Mouse (Mus musculus) midbrain, postnatal 0 days (tissue): ENCODE measurements around the gene Rtl6. TPM values are rescaled to one million over a fixed set of nuclear protein-coding genes. Genes with fewer than 3 reads are reported as not detected.
A peak's percentile ranks its signal among the peaks of the same experiment; 100 is the strongest.

Experiments
- ATAC-seq: fragments of 200-750 bp; cut with Nextera tagmentation; 2 replicates; pipeline ENCODE4 v1.8.0; 2017; ENCODE audit warnings: moderate number of reproducible peaks, mild to moderate bottlenecking, moderate TSS enrichment, moderate library complexity; ENCODE audit not compliant: low FRiP score
- DNase-seq: peaks from one replicate; pipeline ENCODE4 v3.0.0-alpha.2; 2015; ENCODE audit warnings: low spot score
- H3K27ac ChIP-seq: fragments of 300-500 bp; sonication (generic); 2 replicates; pipeline ENCODE4 v1.5.1; 2014; ENCODE audit warnings: low read depth, mild to moderate bottlenecking, low read length, mixed read lengths
- H3K27me3 ChIP-seq: fragments of 300-500 bp; sonication (generic); 2 replicates; pipeline ENCODE4 v1.6.1; 2014; ENCODE audit warnings: low read length, control low read depth, mixed read lengths; ENCODE audit not compliant: insufficient read depth
- H3K36me3 ChIP-seq: fragments of 300-500 bp; sonication (generic); 2 replicates; pipeline ENCODE4 v1.6.1; 2014; ENCODE audit warnings: low read length, control low read depth, mixed read lengths; ENCODE audit not compliant: insufficient read depth
- H3K4me1 ChIP-seq: fragments of 300-500 bp; sonication (generic); 2 replicates; pipeline ENCODE4 v1.6.1; 2014; ENCODE audit warnings: mild to moderate bottlenecking, control low read depth, antibody characterized with exemption, low read length, mixed read lengths; ENCODE audit not compliant: insufficient read depth
- H3K4me2 ChIP-seq: fragments of 300-500 bp; sonication (generic); 2 replicates; pipeline ENCODE4 v1.6.1; 2014; ENCODE audit warnings: low read depth, mild to moderate bottlenecking, low read length, mixed read lengths; ENCODE audit not compliant: poor library complexity, severe bottlenecking
- H3K4me3 ChIP-seq: fragments of 300-500 bp; sonication (generic); 2 replicates; pipeline ENCODE4 v1.5.1; 2014; ENCODE audit warnings: low read depth, mild to moderate bottlenecking, low read length, moderate library complexity
- H3K9ac ChIP-seq: fragments of 300-500 bp; sonication (generic); replicated peaks from 2 replicates; pipeline ENCODE4 v1.6.1; 2014; ENCODE audit warnings: mild to moderate bottlenecking, low read length, moderate library complexity, mixed read lengths; ENCODE audit not compliant: poor library complexity, severe bottlenecking
- H3K9me3 ChIP-seq: fragments of 300-500 bp; sonication (generic); 2 replicates; pipeline ENCODE4 v1.6.1; 2016; ENCODE audit warnings: low read length, control low read depth
- CTCF ChIP-seq: IDR thresholded peaks from 2 replicates; pipeline ENCODE4 v1.5.1; 2016; ENCODE audit warnings: antibody characterized with exemption, mild to moderate bottlenecking
- WGBS: fragments of 180-500 bp; shearing (Covaris S2); extraction: QIAGEN DNeasy Blood & Tissue Kit; methylation state at CpG from one replicate; pipeline ENCODE4 v1.1.7; 2014; 5-methylcytosine and 5-hydroxymethylcytosine counted together
- polyA plus RNA-seq: library from polyadenylated mRNA; unstranded; fragments of >200 nt; fragmentation: Nextera tagmentation; extraction: Ambion mirVana; gene quantifications from 2 replicates; pipeline ENCODE4 v1.2.1, GENCODE M21; 2015
- total RNA-seq: library from RNA; depleted of rRNA; stranded (reverse); fragments of >200 nt; gene quantifications from 2 replicates; pipeline ENCODE4 v1.2.3, GENCODE M21; 2014

Gene Rtl6
- total and polyA plus RNA-seq, 2 experiments from 2014 or later, result 52.9 to 85.5 TPM

- WGBS, result 59% methylated on average over 4 of the region's 4 CpGs
- Histone ChIP-seq H3K9ac (no peak overlapping the region), H3K4me3 (no peak overlapping the region), H3K9me3 (no peaks in the 10 kb centered on the region), H3K4me2 (no peak overlapping the region), H3K27ac (no peak overlapping the region), H3K36me3 (no peaks in the 10 kb centered on the region), H3K27me3 (no peaks in the 10 kb centered on the region), H3K4me1 (peaks cover 7% of the 10 kb centered on the region)
- no peak for TF ChIP-seq CTCF
- ATAC-seq, result no peak
- no peak for DNase-seq
These were observed 36.1 kb downstream of the Rtl6 start for GRCm38 (mm10) chr15:84521486-84521885.

- H3K27ac ChIP-seq, result no peak overlapping the region
- DNase-seq (peak; percentile 44), ATAC-seq (no peak)
- no peaks in the 10 kb centered on the region for H3K27me3 ChIP-seq
- H3K9me3 ChIP-seq, result no peaks in the 10 kb centered on the region
- H3K4me2 ChIP-seq, result no peak overlapping the region
- TF ChIP-seq CTCF, result no peak
- no peaks in the 10 kb centered on the region for H3K36me3 ChIP-seq
- no peak overlapping the region for H3K9ac ChIP-seq
- no peak overlapping the region for H3K4me3 ChIP-seq
- H3K4me1 ChIP-seq, result peaks cover 7% of the 10 kb centered on the region
- WGBS, result 41% methylated on average over 8 of the region's 8 CpGs
These were observed 39.1 kb downstream of the Rtl6 start for GRCm38 (mm10) chr15:84518540-84518939.

- Histone ChIP-seq H3K9me3 (no peaks in the 10 kb centered on the region), H3K4me1 (peaks cover 18% of the 10 kb centered on the region; the same call in 1 of the 2 replicates), H3K4me3 (no peak overlapping the region), H3K27me3 (no peaks in the 10 kb centered on the region), H3K9ac (no peak overlapping the region), H3K36me3 (no peaks in the 10 kb centered on the region), H3K4me2 (no peak overlapping the region), H3K27ac (no peak overlapping the region)
- 30% methylated on average over 5 of the region's 5 CpGs for WGBS
- no peak for TF ChIP-seq CTCF
- no peak for DNase-seq
- no peak for ATAC-seq
These were observed 44.9 kb downstream of the Rtl6 start for GRCm38 (mm10) chr15:84512626-84513296.

- DNase-seq (no peak), ATAC-seq (no peak)
- Histone ChIP-seq H3K4me2 (no peak overlapping the region), H3K4me1 (peaks cover 16% of the 10 kb centered on the region; the same call in 1 of the 2 replicates), H3K9ac (no peak overlapping the region), H3K27me3 (no peaks in the 10 kb centered on the region), H3K4me3 (no peak overlapping the region), H3K9me3 (no peaks in the 10 kb centered on the region), H3K36me3 (no peaks in the 10 kb centered on the region), H3K27ac (no peak overlapping the region)
- 58% methylated on average over 16 of the region's 16 CpGs for WGBS
- TF ChIP-seq CTCF, result no peak
These were observed 47.6 kb downstream of the Rtl6 start for GRCm38 (mm10) chr15:84509981-84510380.

GRCm38 (mm10) chr15:84509161-84509560 lies 48.5 kb downstream of the Rtl6 start:
- H3K4me3 ChIP-seq, result no peak overlapping the region
- no peaks in the 10 kb centered on the region for H3K36me3 ChIP-seq
- no peaks in the 10 kb centered on the region for H3K27me3 ChIP-seq
- DNase-seq (no peak), ATAC-seq (no peak)
- H3K9me3 ChIP-seq, result no peaks in the 10 kb centered on the region
- TF ChIP-seq CTCF, result no peak
- H3K9ac ChIP-seq, result no peak overlapping the region
- H3K4me2 ChIP-seq, result no peak overlapping the region
- H3K27ac ChIP-seq, result no peak overlapping the region
- H3K4me1 ChIP-seq, result peaks cover 16% of the 10 kb centered on the region; the same call in 1 of the 2 replicates
- 68% methylated on average over 5 of the region's 5 CpGs for WGBS

- H3K9ac ChIP-seq, result no peak overlapping the region
- H3K27me3 ChIP-seq, result no peaks in the 10 kb centered on the region
- DNase-seq (no peak), ATAC-seq (no peak)
- H3K4me2 ChIP-seq, result no peak overlapping the region
- TF ChIP-seq CTCF, result no peak
- H3K4me3 ChIP-seq, result no peak overlapping the region
- no peaks in the 10 kb centered on the region for H3K9me3 ChIP-seq
- no peaks in the 10 kb centered on the region for H3K36me3 ChIP-seq
- WGBS, result 81% methylated on average over 10 of the region's 10 CpGs
- no peak overlapping the region for H3K27ac ChIP-seq
- peaks cover 16% of the 10 kb centered on the region; the same call in 1 of the 2 replicates for H3K4me1 ChIP-seq
These were observed 51.6 kb downstream of the Rtl6 start for GRCm38 (mm10) chr15:84506026-84506425.
